Mouse (Mus musculus): Measurements from ENCODE around the gene Nsd2.

- TF ChIP-seq CTCF (IDR thresholded peaks at IDR 0.05; ENCODE audit: low read depth) (no peak), EP300 (IDR thresholded peaks at IDR 0.05; ENCODE audit: low read depth) (no peak)
These were observed 1.9 kb downstream of the Nsd2 start for GRCm38 (mm10) chr5:33822456-33822855.

Data from liver, postnatal 0 days (tissue).